Mouse (Mus musculus): ENCODE results near the gene Pdia3. TPM values are rescaled to one million over a fixed set of nuclear protein-coding genes. Genes with fewer than 3 reads are reported as not detected.

Pdia3 gene
- polyA plus RNA-seq, 1 experiment from 2014 or later: 231 TPM

DNA sequence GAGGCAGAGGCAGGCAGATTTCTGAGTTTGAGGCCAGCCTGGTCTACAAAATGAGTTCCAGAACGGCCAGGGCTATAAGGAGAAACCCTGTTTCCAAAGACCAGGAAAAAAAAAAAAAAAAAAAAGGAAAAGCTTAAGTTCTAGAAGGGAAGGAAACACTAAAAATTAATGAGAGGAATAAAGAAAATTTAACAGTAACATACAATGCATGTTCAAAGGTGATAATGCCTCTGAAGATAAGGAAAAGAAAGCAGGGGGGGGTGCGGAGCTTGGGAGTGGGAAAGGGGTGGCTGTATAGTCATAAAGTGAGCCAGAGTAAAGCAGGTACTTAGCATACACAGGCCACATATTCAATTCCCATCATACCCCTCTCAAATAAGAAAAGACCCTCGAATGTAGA, 31.5 kb downstream of the Pdia3 start:
- ATAC-seq (no peak), DNase-seq (no peak)
- no peaks in the 10 kb centered on the region for H3K36me3 ChIP-seq (replicated peaks; ENCODE audit: insufficient read depth, low read length)
- no peak for TF ChIP-seq CTCF (IDR thresholded peaks at IDR 0.05; ENCODE audit: low read depth)
- TF ChIP-seq EP300 (IDR thresholded peaks at IDR 0.05; ENCODE audit: low read depth): no peak
- WGBS (ENCODE audit: insufficient replicate concordance): 71% methylated on average over 3 of the region's 3 CpGs
- peaks cover 32% of the 10 kb centered on the region for H3K4me1 ChIP-seq (ENCODE audit: insufficient read depth)
- H3K4me3 ChIP-seq (ENCODE audit: low read depth, low read length): no peak overlapping the region
- no peaks in the 10 kb centered on the region for H3K27me3 ChIP-seq (ENCODE audit: insufficient read depth, low read length)
- H3K27ac ChIP-seq (ENCODE audit: low read depth): no peak overlapping the region
- H3K9me3 ChIP-seq (ENCODE audit: low read length): no peaks in the 10 kb centered on the region
- H3K9ac ChIP-seq (replicated peaks): no peak overlapping the region
- no peak overlapping the region for H3K4me2 ChIP-seq (ENCODE audit: low read depth, low read length)

DNA sequence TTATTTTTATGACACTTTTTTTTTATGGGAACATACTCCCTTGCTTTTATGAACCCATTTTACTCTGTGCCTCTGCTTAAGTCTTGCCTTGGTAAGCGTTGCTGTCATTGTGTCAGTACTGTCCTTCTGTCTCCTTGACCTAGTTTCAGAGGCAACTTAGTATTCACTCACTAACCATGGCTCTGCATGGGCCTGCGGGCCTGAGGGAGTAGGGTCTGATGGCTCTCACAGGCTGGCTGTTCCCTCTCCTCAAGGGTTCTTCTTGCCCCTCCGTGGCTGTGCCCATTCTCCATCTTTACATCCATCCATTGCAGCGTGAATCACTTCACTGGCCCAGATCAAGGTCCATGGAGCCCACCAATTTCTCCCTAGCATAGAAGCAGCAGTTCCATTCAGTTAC, 32.9 kb downstream of the Pdia3 start:
- Histone ChIP-seq H3K36me3 (replicated peaks; ENCODE audit: insufficient read depth, low read length) (peaks cover 4% of the 10 kb centered on the region; the same call in 1 of the 2 replicates), H3K4me3 (ENCODE audit: low read depth, low read length) (no peak overlapping the region), H3K9ac (replicated peaks) (no peak overlapping the region), H3K4me1 (ENCODE audit: insufficient read depth) (peaks cover 37% of the 10 kb centered on the region), H3K4me2 (ENCODE audit: low read depth, low read length) (no peak overlapping the region), H3K9me3 (ENCODE audit: low read length) (no peaks in the 10 kb centered on the region), H3K27ac (ENCODE audit: low read depth) (no peak overlapping the region), H3K27me3 (ENCODE audit: insufficient read depth, low read length) (no peaks in the 10 kb centered on the region)
- DNase-seq: no peak
- no peak for TF ChIP-seq EP300 (IDR thresholded peaks at IDR 0.05; ENCODE audit: low read depth)
- no peak for TF ChIP-seq CTCF (IDR thresholded peaks at IDR 0.05; ENCODE audit: low read depth)
- ATAC-seq: no peak
- 79% methylated on average over 4 of the region's 4 CpGs for WGBS (ENCODE audit: insufficient replicate concordance)

DNA sequence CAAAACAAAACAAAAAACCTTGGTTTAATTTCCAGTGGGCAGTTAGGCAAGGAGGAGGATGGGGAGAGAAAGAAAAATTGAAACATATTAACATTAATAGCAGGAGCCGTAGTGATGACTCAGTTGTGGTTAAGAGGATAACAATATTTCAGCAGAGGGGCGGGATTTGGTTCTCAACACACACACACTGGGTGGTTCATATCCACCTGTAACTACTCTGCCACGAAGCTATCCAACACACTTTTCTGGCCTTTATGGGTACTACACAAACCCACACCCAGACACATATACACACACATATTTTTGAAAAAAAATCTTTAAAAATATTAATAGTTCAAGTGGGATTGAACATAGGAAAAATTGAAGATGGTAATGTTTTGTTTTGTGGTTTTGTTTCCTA, 33.4 kb downstream of the Pdia3 start:
- 59% methylated on average over 3 of the region's 3 CpGs for WGBS (ENCODE audit: insufficient replicate concordance)
- Histone ChIP-seq H3K4me3 (ENCODE audit: low read depth, low read length) (no peak overlapping the region), H3K9me3 (ENCODE audit: low read length) (no peaks in the 10 kb centered on the region)

DNA sequence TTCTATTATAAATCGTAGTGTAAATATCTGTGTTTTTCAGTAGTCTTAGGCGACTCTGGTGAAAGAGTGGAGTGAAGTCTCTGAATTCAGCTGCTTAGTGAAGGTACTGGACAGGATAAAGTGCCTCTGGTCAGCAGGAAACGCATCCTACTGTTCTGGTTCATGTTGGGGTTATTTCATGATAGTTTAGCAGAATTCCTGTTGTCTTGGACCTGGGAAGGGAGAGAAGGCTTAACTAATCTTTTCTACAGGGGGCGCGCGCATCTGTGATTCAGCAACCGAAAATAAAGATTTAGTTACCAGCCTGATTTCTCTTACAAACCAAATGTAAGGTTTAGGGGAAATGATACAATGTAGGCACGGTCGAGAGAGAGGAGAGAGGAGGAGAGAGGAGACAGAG, 34.6 kb downstream of the Pdia3 start:
- no peak for ATAC-seq
- H3K4me2 ChIP-seq (ENCODE audit: low read depth, low read length): peak overlapping the region; percentile 95
- DNase-seq: peak; percentile 24
- peak overlapping the region; percentile 59 for H3K9ac ChIP-seq (replicated peaks)
- peak overlapping the region; percentile 50 for H3K4me3 ChIP-seq (ENCODE audit: low read depth, low read length)
- 15% methylated on average over 9 of the region's 9 CpGs for WGBS (ENCODE audit: insufficient replicate concordance)
- peaks cover 15% of the 10 kb centered on the region for H3K36me3 ChIP-seq (replicated peaks; ENCODE audit: insufficient read depth, low read length)
- peak overlapping the region; percentile 85 for H3K27ac ChIP-seq (ENCODE audit: low read depth)
- H3K27me3 ChIP-seq (ENCODE audit: insufficient read depth, low read length): no peaks in the 10 kb centered on the region
- peaks cover 25% of the 10 kb centered on the region for H3K4me1 ChIP-seq (ENCODE audit: insufficient read depth)
- H3K9me3 ChIP-seq (ENCODE audit: low read length): no peaks in the 10 kb centered on the region
- peak; percentile 42 for TF ChIP-seq CTCF (IDR thresholded peaks at IDR 0.05; ENCODE audit: low read depth)
- no peak for TF ChIP-seq EP300 (IDR thresholded peaks at IDR 0.05; ENCODE audit: low read depth)

More for the DNA sequence above, 33.4 kb downstream of the Pdia3 start:
- no peak overlapping the region for H3K9ac ChIP-seq (replicated peaks)
- no peaks in the 10 kb centered on the region for H3K27me3 ChIP-seq (ENCODE audit: insufficient read depth, low read length)
- no peak for DNase-seq
- H3K4me2 ChIP-seq (ENCODE audit: low read depth, low read length): no peak overlapping the region
- TF ChIP-seq EP300 (IDR thresholded peaks at IDR 0.05; ENCODE audit: low read depth): no peak
- no peak for TF ChIP-seq CTCF (IDR thresholded peaks at IDR 0.05; ENCODE audit: low read depth)
- ATAC-seq: no peak
- peaks cover 6% of the 10 kb centered on the region; the same call in 1 of the 2 replicates for H3K36me3 ChIP-seq (replicated peaks; ENCODE audit: insufficient read depth, low read length)
- H3K4me1 ChIP-seq (ENCODE audit: insufficient read depth): peaks cover 33% of the 10 kb centered on the region
- H3K27ac ChIP-seq (ENCODE audit: low read depth): no peak overlapping the region

DNA sequence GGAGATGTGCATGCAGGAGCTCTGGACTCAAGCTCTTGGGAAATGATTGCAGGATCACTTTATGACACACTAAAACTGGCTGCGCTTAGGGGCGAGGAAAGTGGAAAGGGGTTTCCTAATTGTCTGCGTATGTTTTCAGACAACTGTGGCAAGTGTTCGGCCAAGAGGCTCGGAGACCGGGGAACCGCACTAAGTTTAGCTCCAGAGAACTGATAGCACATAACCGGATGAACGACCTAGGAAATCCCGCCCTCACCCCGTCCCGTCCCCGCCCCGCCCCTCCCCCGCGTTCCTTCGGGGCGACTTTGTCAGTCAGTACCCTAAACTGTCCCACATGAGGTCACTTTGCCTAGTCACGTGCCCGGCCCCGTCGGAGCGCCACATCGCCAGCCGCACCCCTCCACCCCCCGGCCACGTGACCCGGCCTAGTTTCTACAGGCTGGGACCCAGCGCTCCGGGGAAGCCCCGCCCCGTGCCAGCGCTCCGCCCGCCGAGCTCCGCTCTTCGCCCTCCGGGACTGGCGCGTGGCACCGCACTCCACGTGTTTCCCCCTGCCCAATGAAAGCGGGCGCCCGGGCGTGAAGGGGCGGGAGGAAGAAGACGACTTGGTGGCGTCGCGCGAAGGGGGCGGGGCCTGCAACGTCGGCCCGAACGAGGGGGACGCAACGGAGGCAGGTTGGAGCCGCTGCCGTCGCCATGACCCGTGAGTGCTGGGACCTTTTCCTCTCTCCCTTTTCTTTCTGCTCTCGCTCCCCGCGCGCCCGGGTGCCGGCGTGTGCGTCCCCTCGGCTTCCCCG, 35.4 kb downstream of the Pdia3 start, which contains the start of gene Serf2:
Gene Serf2 (plus strand): TSS at position 457 of the 797 bp plus-strand sequence.
- WGBS (ENCODE audit: insufficient replicate concordance): 3% methylated on average over 62 of the region's 74 CpGs
- H3K4me2 ChIP-seq (ENCODE audit: low read depth, low read length): peak within 1 kb of the TSS; percentile 95
- TF ChIP-seq EP300 (IDR thresholded peaks at IDR 0.05; ENCODE audit: low read depth): no peak
- TF ChIP-seq CTCF (IDR thresholded peaks at IDR 0.05; ENCODE audit: low read depth): no peak
- DNase-seq: peak; percentile 100
- peak within 1 kb of the TSS; percentile 97 for H3K27ac ChIP-seq (ENCODE audit: low read depth)
- peak; percentile 98 for ATAC-seq
- peak within 1 kb of the TSS; percentile 100 for H3K9ac ChIP-seq (replicated peaks)
- peaks cover 23% of the 10 kb centered on the region for H3K4me1 ChIP-seq (ENCODE audit: insufficient read depth)
- H3K36me3 ChIP-seq (replicated peaks; ENCODE audit: insufficient read depth, low read length): peaks cover 22% of the 10 kb centered on the region
- no peaks in the 10 kb centered on the region for H3K9me3 ChIP-seq (ENCODE audit: low read length)
- H3K4me3 ChIP-seq (ENCODE audit: low read depth, low read length): peak within 1 kb of the TSS; percentile 99
- H3K27me3 ChIP-seq (ENCODE audit: insufficient read depth, low read length): no peaks in the 10 kb centered on the region

DNA sequence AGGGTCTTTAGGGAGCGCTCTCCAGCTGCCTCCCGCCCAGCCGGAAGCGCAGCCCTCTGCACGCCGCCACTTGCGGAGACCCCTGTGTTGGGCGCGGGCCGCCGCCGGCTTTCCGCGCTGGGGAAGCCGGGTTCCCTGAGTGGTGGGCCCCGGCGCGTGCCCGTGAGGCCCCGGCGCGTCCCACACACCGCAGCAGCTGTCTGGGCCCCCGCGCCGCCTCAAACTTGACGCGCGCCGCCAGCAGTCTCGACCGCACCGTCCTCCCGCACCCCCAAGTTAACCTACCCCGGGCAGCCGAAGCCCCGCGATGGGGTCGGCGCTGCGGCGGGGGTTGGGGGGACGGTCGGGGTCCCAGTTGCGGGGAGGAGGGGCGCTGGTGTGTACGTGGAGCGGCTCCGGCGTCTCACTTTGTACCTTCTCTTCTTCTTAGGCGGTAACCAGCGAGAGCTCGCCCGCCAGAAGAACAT, 36.0 kb downstream of the Pdia3 start:
- Histone ChIP-seq H3K4me3 (ENCODE audit: low read depth, low read length) (peak overlapping the region; percentile 99), H3K9ac (replicated peaks) (peak overlapping the region; percentile 100), H3K27me3 (ENCODE audit: insufficient read depth, low read length) (no peaks in the 10 kb centered on the region), H3K9me3 (ENCODE audit: low read length) (no peaks in the 10 kb centered on the region), H3K36me3 (replicated peaks; ENCODE audit: insufficient read depth, low read length) (peaks cover 24% of the 10 kb centered on the region), H3K4me2 (ENCODE audit: low read depth, low read length) (peak overlapping the region; percentile 95), H3K4me1 (ENCODE audit: insufficient read depth) (peaks cover 23% of the 10 kb centered on the region), H3K27ac (ENCODE audit: low read depth) (peak overlapping the region; percentile 97)
- peak; percentile 16 for ATAC-seq
- peak; percentile 65 for DNase-seq
- under 1% methylated on average over 49 of the region's 54 CpGs for WGBS (ENCODE audit: insufficient replicate concordance)
- TF ChIP-seq CTCF (IDR thresholded peaks at IDR 0.05; ENCODE audit: low read depth) (no peak), EP300 (IDR thresholded peaks at IDR 0.05; ENCODE audit: low read depth) (no peak)
